Mouse (Mus musculus): ENCODE data around the gene Tpsg1. TPM values are rescaled to one million over a fixed set of nuclear protein-coding genes. Genes with fewer than 3 reads are reported as not detected.

Gene Tpsg1
- total RNA-seq, 1 experiment from 2014 or later = not detected

- ATAC-seq (replicated peaks in 1 of 2; ENCODE audit: insufficient read depth in 1 of 2, low FRiP score in 2 of 2, low TSS enrichment in 1 of 2, low read depth in 1 of 2, poor library complexity in 2 of 2, severe bottlenecking in 2 of 2) = no peak
These were observed 33.2 kb downstream of the Tpsg1 start for GRCm38 (mm10) chr17:25402224-25402623.

GRCm38 (mm10) chr17:25404190-25404589 lies 35.1 kb downstream of the Tpsg1 start:
- ATAC-seq (replicated peaks in 1 of 2; ENCODE audit: insufficient read depth in 1 of 2, low FRiP score in 2 of 2, low TSS enrichment in 1 of 2, low read depth in 1 of 2, poor library complexity in 2 of 2, severe bottlenecking in 2 of 2) = no peak

- no peak for ATAC-seq (replicated peaks in 1 of 2; ENCODE audit: insufficient read depth in 1 of 2, low FRiP score in 2 of 2, low TSS enrichment in 1 of 2, low read depth in 1 of 2, poor library complexity in 2 of 2, severe bottlenecking in 2 of 2)
These were observed 36.3 kb downstream of the Tpsg1 start for GRCm38 (mm10) chr17:25405224-25405895.

GRCm38 (mm10) chr17:25406011-25406441 lies 37.0 kb downstream of the Tpsg1 start:
- ATAC-seq (replicated peaks in 1 of 2; ENCODE audit: insufficient read depth in 1 of 2, low FRiP score in 2 of 2, low TSS enrichment in 1 of 2, low read depth in 1 of 2, poor library complexity in 2 of 2, severe bottlenecking in 2 of 2) = no peak

GRCm38 (mm10) chr17:25407352-25407751 lies 38.3 kb downstream of the Tpsg1 start:
- no peak for ATAC-seq (replicated peaks in 1 of 2; ENCODE audit: insufficient read depth in 1 of 2, low FRiP score in 2 of 2, low TSS enrichment in 1 of 2, low read depth in 1 of 2, poor library complexity in 2 of 2, severe bottlenecking in 2 of 2)

- no peak for ATAC-seq (replicated peaks in 1 of 2; ENCODE audit: insufficient read depth in 1 of 2, low FRiP score in 2 of 2, low TSS enrichment in 1 of 2, low read depth in 1 of 2, poor library complexity in 2 of 2, severe bottlenecking in 2 of 2)
These were observed 39.4 kb downstream of the Tpsg1 start for GRCm38 (mm10) chr17:25408302-25408999.

GRCm38 (mm10) chr17:25409621-25410020 lies 40.5 kb downstream of the Tpsg1 start:
- ATAC-seq (replicated peaks in 1 of 2; ENCODE audit: insufficient read depth in 1 of 2, low FRiP score in 2 of 2, low TSS enrichment in 1 of 2, low read depth in 1 of 2, poor library complexity in 2 of 2, severe bottlenecking in 2 of 2) = no peak

- ATAC-seq (replicated peaks in 1 of 2; ENCODE audit: insufficient read depth in 1 of 2, low FRiP score in 2 of 2, low TSS enrichment in 1 of 2, low read depth in 1 of 2, poor library complexity in 2 of 2, severe bottlenecking in 2 of 2) = no peak
These were observed 41.1 kb downstream of the Tpsg1 start for GRCm38 (mm10) chr17:25410180-25410579.

GRCm38 (mm10) chr17:25410786-25411185 lies 41.7 kb downstream of the Tpsg1 start:
- no peak for ATAC-seq (replicated peaks in 1 of 2; ENCODE audit: insufficient read depth in 1 of 2, low FRiP score in 2 of 2, low TSS enrichment in 1 of 2, low read depth in 1 of 2, poor library complexity in 2 of 2, severe bottlenecking in 2 of 2)

- ATAC-seq (replicated peaks in 1 of 2; ENCODE audit: insufficient read depth in 1 of 2, low FRiP score in 2 of 2, low TSS enrichment in 1 of 2, low read depth in 1 of 2, poor library complexity in 2 of 2, severe bottlenecking in 2 of 2) = no peak
These were observed 42.2 kb downstream of the Tpsg1 start for GRCm38 (mm10) chr17:25411251-25411650.

GRCm38 (mm10) chr17:25414209-25414608 lies 45.1 kb downstream of the Tpsg1 start:
- no peak for ATAC-seq (replicated peaks in 1 of 2; ENCODE audit: insufficient read depth in 1 of 2, low FRiP score in 2 of 2, low TSS enrichment in 1 of 2, low read depth in 1 of 2, poor library complexity in 2 of 2, severe bottlenecking in 2 of 2)

GRCm38 (mm10) chr17:25414917-25415316 lies 45.8 kb downstream of the Tpsg1 start:
- ATAC-seq (replicated peaks in 1 of 2; ENCODE audit: insufficient read depth in 1 of 2, low FRiP score in 2 of 2, low TSS enrichment in 1 of 2, low read depth in 1 of 2, poor library complexity in 2 of 2, severe bottlenecking in 2 of 2) = no peak

GRCm38 (mm10) chr17:25415421-25415913 lies 46.4 kb downstream of the Tpsg1 start:
- ATAC-seq (replicated peaks in 1 of 2; ENCODE audit: insufficient read depth in 1 of 2, low FRiP score in 2 of 2, low TSS enrichment in 1 of 2, low read depth in 1 of 2, poor library complexity in 2 of 2, severe bottlenecking in 2 of 2) = no peak

- no peak for ATAC-seq (replicated peaks in 1 of 2; ENCODE audit: insufficient read depth in 1 of 2, low FRiP score in 2 of 2, low TSS enrichment in 1 of 2, low read depth in 1 of 2, poor library complexity in 2 of 2, severe bottlenecking in 2 of 2)
These were observed 47.1 kb downstream of the Tpsg1 start for GRCm38 (mm10) chr17:25416219-25416618.

- ATAC-seq (replicated peaks in 1 of 2; ENCODE audit: insufficient read depth in 1 of 2, low FRiP score in 2 of 2, low TSS enrichment in 1 of 2, low read depth in 1 of 2, poor library complexity in 2 of 2, severe bottlenecking in 2 of 2) = no peak
These were observed 48.9 kb downstream of the Tpsg1 start for GRCm38 (mm10) chr17:25417990-25418389.

- ATAC-seq (replicated peaks in 1 of 2; ENCODE audit: insufficient read depth in 1 of 2, low FRiP score in 2 of 2, low TSS enrichment in 1 of 2, low read depth in 1 of 2, poor library complexity in 2 of 2, severe bottlenecking in 2 of 2) = no peak
These were observed 49.9 kb downstream of the Tpsg1 start for GRCm38 (mm10) chr17:25418926-25419325.

GRCm38 (mm10) chr17:25420998-25421397 lies 51.9 kb downstream of the Tpsg1 start:
- ATAC-seq (replicated peaks in 1 of 2; ENCODE audit: insufficient read depth in 1 of 2, low FRiP score in 2 of 2, low TSS enrichment in 1 of 2, low read depth in 1 of 2, poor library complexity in 2 of 2, severe bottlenecking in 2 of 2) = no peak
